Mouse (Mus musculus) liver, embryonic 11.5 days (tissue): ENCODE measurements around the gene Ugt2b34. TPM values are rescaled to one million over a fixed set of nuclear protein-coding genes. Genes with fewer than 3 reads are reported as not detected.
"Not testable (repeated sequence)": the region's sequence is repeated elsewhere in the genome, so short reads cannot be mapped to it uniquely, and the experiment has no call there.

Experiments
- ATAC-seq: fragments of 200-750 bp; cut with Nextera tagmentation; replicated peaks from 2 replicates; pipeline ENCODE4 v1.8.0; 2017; ENCODE audit warnings: moderate number of reproducible peaks, mild to moderate bottlenecking, moderate TSS enrichment, moderate library complexity; ENCODE audit not compliant: low FRiP score
- DNase-seq: peaks from one replicate; pipeline ENCODE4 v3.0.0-alpha.2; 2017; ENCODE audit warnings: low spot score
- H3K27ac ChIP-seq: fragments of 300-500 bp; sonication (generic); 2 replicates; pipeline ENCODE4 v1.5.1; 2014; ENCODE audit warnings: mild to moderate bottlenecking, low read depth, low read length, control low read depth
- H3K27me3 ChIP-seq: fragments of 300-500 bp; sonication (generic); replicated peaks from 2 replicates; pipeline ENCODE4 v1.6.1; 2014; ENCODE audit warnings: low read length, mixed read lengths; ENCODE audit not compliant: control insufficient read depth, insufficient read depth
- H3K36me3 ChIP-seq: fragments of 300-500 bp; sonication (generic); 2 replicates; pipeline ENCODE4 v1.6.1; 2014; ENCODE audit warnings: mild to moderate bottlenecking, low read length, moderate library complexity, mixed read lengths; ENCODE audit not compliant: control insufficient read depth, insufficient read depth
- H3K4me1 ChIP-seq: fragments of 300-500 bp; sonication (generic); replicated peaks from 2 replicates; pipeline ENCODE4 v1.6.1; 2014; ENCODE audit warnings: low read length, mixed read lengths; ENCODE audit not compliant: control insufficient read depth, insufficient read depth
- H3K4me2 ChIP-seq: fragments of 300-500 bp; sonication (generic); 2 replicates; pipeline ENCODE4 v1.6.1; 2014; ENCODE audit warnings: mild to moderate bottlenecking, control low read depth, moderate library complexity
- H3K4me3 ChIP-seq: fragments of 300-500 bp; sonication (generic); 2 replicates; pipeline ENCODE4 v1.5.1; 2014; ENCODE audit warnings: low read depth, low read length, control low read depth
- H3K9ac ChIP-seq: fragments of 300-500 bp; sonication (generic); 2 replicates; pipeline ENCODE4 v1.6.1; 2014; ENCODE audit warnings: low read depth, low read length, control low read depth
- H3K9me3 ChIP-seq: fragments of 300-500 bp; sonication (generic); 2 replicates; pipeline ENCODE4 v1.6.1; 2016; ENCODE audit warnings: low read length, inconsistent platforms, mixed read lengths; ENCODE audit not compliant: control insufficient read depth
- WGBS: fragments of 180-500 bp; shearing (Covaris S2); extraction: QIAGEN DNeasy Blood & Tissue Kit; methylation state at CpG from one replicate; pipeline ENCODE4 v1.1.7; 2014; 5-methylcytosine and 5-hydroxymethylcytosine counted together
- polyA plus RNA-seq: library from polyadenylated mRNA; unstranded; fragments of >200 nt; fragmentation: Nextera tagmentation; extraction: Ambion mirVana; gene quantifications from 2 replicates; pipeline ENCODE4 v1.2.1, GENCODE M21; 2014

Gene Ugt2b34
- polyA plus RNA-seq, 1 experiment from 2014 or later: 20.1 TPM

DNA sequence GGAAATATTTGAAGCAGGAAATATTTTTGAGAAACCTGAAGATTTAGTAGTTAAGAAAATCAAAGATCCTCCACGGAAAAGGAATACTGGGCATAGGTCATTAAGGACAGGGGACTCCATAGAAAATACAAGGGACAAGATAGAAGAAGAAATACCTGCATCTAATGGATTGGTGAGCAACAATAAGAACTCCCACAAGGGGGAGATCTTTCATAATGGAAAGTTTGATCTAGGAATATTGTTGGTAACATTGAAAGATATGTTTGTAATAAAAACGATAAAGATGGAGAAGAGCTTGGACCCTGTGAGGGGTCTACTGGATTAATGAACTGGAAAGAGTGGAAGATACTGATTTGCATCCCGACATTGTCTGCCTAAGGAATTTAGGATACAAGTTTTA, 20.1 kb downstream of the Ugt2b34 start:
- Histone ChIP-seq H3K36me3 (no peaks in the 10 kb centered on the region), H3K9me3 (no peaks in the 10 kb centered on the region), H3K27me3 (no peaks in the 10 kb centered on the region), H3K9ac (no peak overlapping the region), H3K4me2 (no peak overlapping the region), H3K27ac (no peak overlapping the region), H3K4me3 (no peak overlapping the region), H3K4me1 (no peaks in the 10 kb centered on the region)
- DNase-seq (no peak), ATAC-seq (no peak)
- 39% methylated on average over 3 of the region's 3 CpGs for WGBS

- Histone ChIP-seq H3K4me3 (no peak overlapping the region), H3K27me3 (no peaks in the 10 kb centered on the region), H3K4me2 (no peak overlapping the region), H3K9me3 (no peaks in the 10 kb centered on the region), H3K4me1 (no peaks in the 10 kb centered on the region), H3K36me3 (no peaks in the 10 kb centered on the region), H3K27ac (no peak overlapping the region), H3K9ac (no peak overlapping the region)
- DNase-seq: no peak
- no peak for ATAC-seq
- WGBS: 56% methylated on average over 1 of the region's 1 CpGs
Measured at GRCm38 (mm10) chr5:86871877-86872276, 34.9 kb downstream of the Ugt2b34 start.

GRCm38 (mm10) chr5:86858336-86858735, 48.4 kb downstream of the Ugt2b34 start:
- DNase-seq: no peak
- 49% methylated on average over 3 of the region's 3 CpGs for WGBS
- H3K36me3 ChIP-seq: no peaks in the 10 kb centered on the region
- H3K27me3 ChIP-seq: no peaks in the 10 kb centered on the region
- H3K9me3 ChIP-seq: no peaks in the 10 kb centered on the region
- no peak overlapping the region for H3K9ac ChIP-seq
- ATAC-seq: no peak
- no peak overlapping the region for H3K4me3 ChIP-seq
- no peak overlapping the region for H3K4me2 ChIP-seq
- H3K27ac ChIP-seq: no peak overlapping the region
- H3K4me1 ChIP-seq: no peaks in the 10 kb centered on the region

GRCm38 (mm10) chr5:86857682-86858081, 49.1 kb downstream of the Ugt2b34 start:
- ATAC-seq (no peak), DNase-seq (no peak)
- Histone ChIP-seq H3K36me3 (no peaks in the 10 kb centered on the region), H3K4me3 (no peak overlapping the region), H3K27me3 (no peaks in the 10 kb centered on the region), H3K9ac (no peak overlapping the region), H3K27ac (no peak overlapping the region), H3K9me3 (no peaks in the 10 kb centered on the region), H3K4me1 (no peaks in the 10 kb centered on the region), H3K4me2 (no peak overlapping the region)
- 11% methylated on average over 1 of the region's 1 CpGs for WGBS

DNA sequence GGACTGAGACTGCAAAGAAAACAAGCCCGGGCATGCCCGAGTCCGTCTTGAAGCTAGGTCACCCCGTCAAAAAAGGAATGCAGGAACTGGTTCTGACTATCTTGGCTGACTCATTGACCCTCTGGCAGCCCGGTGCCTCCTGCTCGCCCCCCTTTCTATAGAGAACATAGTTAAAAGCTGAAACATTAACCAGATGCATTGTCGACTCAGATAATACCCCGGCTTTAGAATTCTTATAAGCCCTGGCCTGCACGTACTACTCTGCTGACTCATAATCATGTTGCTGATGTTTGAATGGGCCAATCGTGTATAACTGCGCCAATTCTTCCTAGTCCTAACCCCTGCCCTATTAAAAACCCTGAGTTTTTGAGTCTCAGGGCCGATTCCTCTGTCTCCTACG, 50.2 kb downstream of the Ugt2b34 start:
- WGBS: 72% methylated on average over 13 of the region's 13 CpGs
- not testable (repeated sequence) for H3K9me3 ChIP-seq, H3K4me1 ChIP-seq, ATAC-seq, H3K4me3 ChIP-seq, H3K4me2 ChIP-seq, H3K9ac ChIP-seq, H3K27me3 ChIP-seq, DNase-seq, H3K27ac ChIP-seq, H3K36me3 ChIP-seq

GRCm38 (mm10) chr5:86851658-86852057, 55.1 kb downstream of the Ugt2b34 start:
- no peak overlapping the region for H3K27ac ChIP-seq
- H3K4me1 ChIP-seq: no peaks in the 10 kb centered on the region
- no peak overlapping the region for H3K4me3 ChIP-seq
- no peaks in the 10 kb centered on the region for H3K27me3 ChIP-seq
- H3K4me2 ChIP-seq: no peak overlapping the region
- ATAC-seq (no peak), DNase-seq (no peak)
- 44% methylated on average over 5 of the region's 5 CpGs for WGBS
- no peaks in the 10 kb centered on the region for H3K36me3 ChIP-seq
- no peaks in the 10 kb centered on the region for H3K9me3 ChIP-seq
- H3K9ac ChIP-seq: no peak overlapping the region

DNA sequence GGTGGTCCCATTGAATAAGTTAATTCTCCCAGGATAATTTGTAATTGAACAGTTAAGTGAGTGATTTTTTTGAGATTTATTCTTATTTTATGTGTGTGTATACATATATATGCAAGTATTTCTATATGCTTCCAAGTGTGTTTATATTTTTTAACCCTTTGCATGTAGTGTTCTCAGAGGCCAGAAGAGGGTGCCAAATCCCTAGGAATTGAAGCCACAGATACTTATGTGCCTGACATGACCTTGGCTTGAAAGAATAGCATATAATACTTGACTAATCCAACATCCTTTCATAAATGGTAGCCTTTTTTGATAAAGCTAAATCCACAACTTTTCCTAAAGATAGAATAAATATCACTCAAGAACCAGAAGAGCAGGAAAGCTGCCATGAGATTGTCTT, 56.6 kb downstream of the Ugt2b34 start:
- no peaks in the 10 kb centered on the region for H3K36me3 ChIP-seq
- no peak for DNase-seq
- H3K4me1 ChIP-seq: no peaks in the 10 kb centered on the region
- H3K9me3 ChIP-seq: no peaks in the 10 kb centered on the region
- H3K4me2 ChIP-seq: no peak overlapping the region
- H3K4me3 ChIP-seq: no peak overlapping the region
- ATAC-seq: no peak
- H3K27me3 ChIP-seq: no peaks in the 10 kb centered on the region
- H3K9ac ChIP-seq: no peak overlapping the region
- H3K27ac ChIP-seq: no peak overlapping the region

DNA sequence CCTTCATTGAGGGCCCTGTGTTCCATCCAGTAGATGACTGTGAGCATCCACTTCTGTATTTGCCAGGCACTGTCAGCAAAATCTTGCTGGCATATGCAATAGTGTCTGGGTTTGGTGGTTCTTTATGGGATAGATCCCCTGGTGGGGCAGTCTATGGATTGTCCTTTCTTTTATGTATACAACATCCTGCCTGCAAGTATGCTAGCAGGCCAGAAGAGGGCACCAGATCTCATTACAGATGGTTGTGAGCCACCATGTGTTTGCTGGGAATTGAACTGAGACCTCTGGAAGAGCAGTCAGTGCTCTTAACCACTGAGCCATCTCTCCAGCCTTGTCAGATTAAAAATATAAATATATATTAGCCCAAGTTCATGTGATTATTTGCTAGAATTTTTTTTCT, 65.5 kb downstream of the Ugt2b34 start:
- H3K27me3 ChIP-seq, H3K36me3 ChIP-seq, H3K27ac ChIP-seq, DNase-seq, H3K4me3 ChIP-seq, H3K4me2 ChIP-seq, H3K9me3 ChIP-seq, H3K9ac ChIP-seq, ATAC-seq, H3K4me1 ChIP-seq: not testable (repeated sequence)

- DNase-seq: no peak
- 91% methylated on average over 2 of the region's 2 CpGs for WGBS
- no peak for ATAC-seq
Measured at GRCm38 (mm10) chr5:86840207-86840606, 66.5 kb downstream of the Ugt2b34 start.

More at GRCm38 (mm10) chr5:86840207-86840606, 66.5 kb downstream of the Ugt2b34 start:
- H3K9me3 ChIP-seq: no peaks in the 10 kb centered on the region
- no peaks in the 10 kb centered on the region for H3K4me1 ChIP-seq
- H3K27ac ChIP-seq: no peak overlapping the region
- H3K4me3 ChIP-seq: no peak overlapping the region
- no peaks in the 10 kb centered on the region for H3K27me3 ChIP-seq
- H3K4me2 ChIP-seq: no peak overlapping the region
- H3K9ac ChIP-seq: no peak overlapping the region
- H3K36me3 ChIP-seq: 0 out of 2 replicates have a peak, but pooled peaks cover 3% of the 10 kb centered on the region
